Mouse (Mus musculus) brain, adult 2 months (tissue): ENCODE results near the gene Gm10681.
"Not testable (repeated sequence)": the region's sequence is repeated elsewhere in the genome, so short reads cannot be mapped to it uniquely, and the experiment has no call there.

Source experiments
- DNase-seq: peaks from one replicate; pipeline ENCODE4 v3.0.0; 2011; ENCODE audit warnings: low read depth, low spot score

Gm10681 gene

DNA sequence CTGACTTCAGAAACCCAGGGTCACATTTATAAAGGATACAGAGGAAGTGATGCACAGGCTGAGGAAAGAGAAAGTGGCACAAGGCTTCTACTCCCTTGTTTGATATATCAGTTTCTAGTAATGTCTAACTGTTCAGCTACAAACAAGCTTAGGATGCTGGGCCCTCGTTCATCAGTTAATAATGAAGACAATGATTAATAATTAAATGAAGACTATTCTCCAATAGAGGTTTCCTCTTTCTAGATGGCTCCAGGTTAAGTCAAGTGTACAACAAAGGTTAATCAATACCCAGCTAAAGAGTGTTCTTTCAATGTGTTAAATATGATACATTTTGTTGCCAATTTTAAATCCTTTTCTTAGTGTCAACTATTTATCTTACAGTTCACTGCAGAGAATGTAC is 78.2 kb downstream of the Gm10681 start, which contains the start of gene Hsd3b4:
Hsd3b4 (minus strand) TSS at position 101 of the 400 bp plus-strand sequence.
- DNase-seq = not testable (repeated sequence)

DNA sequence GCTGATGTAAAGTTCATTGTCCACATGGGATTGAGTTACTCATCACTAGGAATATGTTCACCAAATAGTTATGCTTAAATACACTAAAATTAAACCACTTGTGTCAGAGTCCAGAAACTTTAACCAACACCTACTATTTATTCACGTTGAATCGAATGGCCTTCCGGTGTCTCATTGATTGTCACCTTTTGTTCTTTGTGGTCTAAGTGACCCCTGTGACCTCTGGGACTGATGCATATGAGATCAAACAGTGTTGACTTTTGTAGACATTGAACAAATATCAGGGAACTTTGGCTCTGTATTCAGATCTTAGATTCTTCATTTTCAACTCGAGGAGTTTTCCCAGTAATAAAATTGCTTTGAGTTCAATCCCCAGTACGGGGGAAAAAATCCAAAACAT is 81.4 kb downstream of the Gm10681 start:
- not testable (repeated sequence) for DNase-seq
